Mouse (Mus musculus) fibroblast of lung, adult 2 months (primary cell): ENCODE results near the gene Apba3.
A peak's percentile ranks its signal among the peaks of the same experiment; 100 is the strongest.

ENCODE experiments used
- DNase-seq: peaks from one replicate; pipeline ENCODE4 v3.0.0-alpha.2; 2011; ENCODE audit warnings: low read depth

Gene Apba3

GRCm38 (mm10) chr10:81252424-81253419, 14.0 kb upstream of the Apba3 start, which contains the start of gene Matk:
Gene Matk (plus strand): TSS chr10:81252935.
- DNase-seq: no peak

DNA sequence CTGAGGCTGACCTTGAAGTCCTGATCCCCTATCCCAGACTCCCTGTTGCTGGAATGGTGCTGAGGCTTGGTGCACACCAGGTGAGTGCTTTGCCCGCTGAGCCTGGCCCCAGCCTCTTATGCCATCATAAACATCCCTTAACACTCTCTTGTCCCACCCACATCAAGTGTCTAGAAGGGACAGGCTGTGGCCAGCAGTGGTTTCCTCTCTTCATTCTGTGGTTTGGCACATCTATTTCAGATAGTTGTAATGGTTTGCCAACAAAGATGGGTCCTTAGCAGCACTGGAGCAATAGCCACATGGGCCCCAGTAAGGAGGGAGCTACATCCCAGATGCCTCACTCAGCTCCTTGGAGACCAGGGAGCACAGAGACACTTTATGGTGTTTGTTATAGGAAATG, 11.9 kb upstream of the Apba3 start:
- DNase-seq: no peak

- no peak for DNase-seq
Observed at GRCm38 (mm10) chr10:81257158-81258039, 9.4 kb upstream of the Apba3 start.

DNA sequence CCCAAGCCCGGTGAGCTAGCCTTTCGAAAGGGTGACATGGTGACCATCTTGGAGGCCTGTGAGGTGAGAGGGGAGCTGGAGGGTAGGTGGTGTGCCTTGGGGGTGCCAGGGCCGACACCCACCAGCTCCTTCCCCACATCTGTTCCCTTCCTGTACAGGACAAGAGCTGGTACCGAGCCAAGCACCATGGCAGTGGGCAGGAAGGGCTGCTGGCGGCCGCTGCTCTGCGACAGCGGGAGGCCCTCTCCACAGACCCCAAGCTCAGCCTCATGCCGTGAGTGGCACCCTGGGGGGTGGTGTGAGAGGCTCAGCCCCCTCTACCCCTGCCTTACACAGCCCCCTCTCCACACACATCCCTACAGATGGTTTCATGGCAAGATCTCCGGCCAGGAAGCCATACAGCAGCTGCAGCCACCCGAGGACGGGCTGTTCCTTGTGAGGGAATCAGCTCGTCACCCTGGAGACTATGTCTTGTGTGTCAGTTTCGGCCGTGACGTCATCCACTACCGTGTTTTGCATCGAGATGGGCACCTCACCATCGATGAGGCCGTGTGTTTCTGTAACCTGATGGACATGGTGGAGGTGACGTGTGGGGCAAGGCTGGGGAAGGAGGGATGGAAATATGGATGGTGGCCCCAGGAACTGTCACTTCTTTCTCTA, 7.4 kb upstream of the Apba3 start:
- no peak for DNase-seq

GRCm38 (mm10) chr10:81261025-81261424, 5.7 kb upstream of the Apba3 start:
- no peak for DNase-seq

DNA sequence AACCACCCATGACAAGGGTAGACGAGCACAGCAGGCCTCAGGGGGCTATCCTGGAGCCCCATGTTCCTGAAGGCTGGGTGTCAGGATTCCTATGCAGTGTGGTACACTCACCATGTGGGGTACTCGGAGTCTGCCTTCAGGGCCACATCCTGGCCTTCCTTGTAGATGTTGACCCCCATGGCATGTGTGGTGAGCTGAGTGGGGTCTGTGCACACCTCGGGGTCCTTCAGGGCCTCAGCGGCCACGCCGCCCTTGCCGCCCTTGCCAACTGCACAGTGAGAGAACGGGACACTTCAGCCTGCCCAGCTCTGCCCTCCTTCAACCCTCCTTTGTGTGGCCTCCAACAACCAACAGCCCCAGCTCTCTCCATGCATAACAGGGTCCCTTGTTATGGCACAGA, 1.2 kb upstream of the Apba3 start:
- no peak for DNase-seq

DNA sequence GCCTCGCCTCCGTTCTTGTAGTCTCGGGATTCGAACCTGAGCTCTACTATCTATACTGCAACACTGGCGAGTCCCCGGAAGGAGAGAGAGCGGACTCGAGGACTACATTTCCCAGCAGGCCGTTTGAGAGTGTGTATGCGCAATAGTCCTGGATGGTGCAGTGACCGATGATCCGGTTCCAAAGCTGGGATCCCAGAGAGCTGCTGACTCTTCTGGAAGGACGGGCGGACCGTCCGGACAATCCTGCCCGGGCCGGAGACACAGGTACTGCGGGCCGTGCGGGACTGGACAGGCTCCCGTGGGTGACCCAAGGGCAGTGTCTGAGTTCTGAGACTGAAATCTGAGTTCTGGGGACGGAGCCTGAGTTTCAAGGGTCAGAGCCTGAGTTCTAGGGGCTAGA, 1.3 kb downstream of the Apba3 start:
- peak; percentile 79 for DNase-seq

DNA sequence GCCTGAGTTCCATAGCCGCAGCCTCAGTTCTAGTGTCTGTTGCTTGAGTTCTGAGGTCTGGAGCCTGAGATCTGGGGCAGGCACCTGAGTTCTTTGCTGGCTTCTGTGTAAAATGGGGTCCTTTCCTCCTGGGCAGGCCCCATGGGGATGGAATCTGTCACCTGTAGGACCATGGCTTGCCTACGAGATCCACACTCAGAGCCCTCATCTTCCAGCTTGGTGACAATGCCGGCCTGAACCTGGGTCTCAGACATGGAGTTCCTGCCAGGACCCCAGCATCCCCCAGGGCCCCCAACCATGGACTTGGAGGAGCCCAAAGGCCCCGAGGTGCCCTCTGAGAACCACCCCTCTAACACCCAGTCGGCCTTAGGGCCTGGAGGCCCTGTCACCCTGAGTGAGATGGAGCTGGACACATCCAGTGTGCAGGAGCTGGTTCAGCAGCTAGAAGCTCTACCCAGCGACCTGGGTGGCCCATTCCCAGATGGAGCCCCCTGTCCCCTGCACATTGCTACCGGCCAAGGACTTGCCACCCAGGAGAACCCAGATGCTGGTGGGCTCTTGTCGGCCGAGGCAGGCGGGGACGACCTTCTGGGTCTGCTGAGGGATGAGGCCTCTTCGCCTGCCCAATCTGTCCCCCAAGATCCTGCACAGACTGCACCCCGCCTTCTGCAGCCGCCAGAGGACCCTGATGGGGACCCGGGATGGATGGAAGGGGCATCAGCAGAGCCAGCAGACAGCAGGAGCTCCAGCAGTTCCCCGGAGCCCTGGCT, 2.1 kb downstream of the Apba3 start:
- DNase-seq: no peak

DNA sequence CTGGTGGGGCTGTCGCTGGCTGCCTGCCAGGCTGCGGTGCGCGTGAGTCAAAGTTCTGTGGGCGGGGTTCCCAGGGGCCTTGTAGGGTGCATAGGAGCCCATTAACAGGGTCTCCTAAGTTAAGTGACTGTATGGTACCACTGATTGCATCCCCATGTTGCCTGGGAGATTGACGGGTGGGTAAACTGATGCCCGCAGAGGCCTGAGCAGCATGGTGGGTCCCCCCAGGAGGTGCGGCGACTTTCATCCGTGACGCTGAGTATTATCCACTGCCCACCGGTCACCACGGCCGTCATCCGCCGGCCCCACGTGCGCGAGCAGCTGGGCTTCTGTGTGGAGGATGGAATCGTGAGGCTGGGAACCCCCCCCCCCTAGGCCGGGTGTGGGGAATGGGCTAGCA, 5.6 kb downstream of the Apba3 start:
- DNase-seq: no peak

GRCm38 (mm10) chr10:81273842-81274241, 7.1 kb downstream of the Apba3 start:
- DNase-seq: no peak

GRCm38 (mm10) chr10:81277676-81278075, 10.9 kb downstream of the Apba3 start:
- DNase-seq: no peak

DNA sequence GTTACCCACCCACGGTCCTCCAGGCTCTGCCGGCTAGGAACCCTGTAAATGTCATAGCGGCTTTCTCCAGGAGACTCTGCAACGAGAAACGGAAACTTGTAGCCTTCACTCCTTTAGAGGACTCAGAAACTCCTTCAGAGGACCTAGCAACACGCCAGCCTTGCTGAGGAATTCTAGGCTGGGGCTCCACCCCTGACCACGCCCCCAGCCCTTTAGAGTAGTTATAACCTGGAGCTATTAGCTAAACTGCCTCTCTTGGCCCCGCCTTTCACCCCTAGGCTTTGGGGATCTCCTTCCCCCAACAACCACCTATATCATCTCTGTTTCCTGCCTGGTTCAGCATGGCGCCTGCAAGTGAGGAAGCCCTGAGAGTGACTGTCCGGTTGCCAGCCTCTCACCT, 12.7 kb downstream of the Apba3 start:
- no peak for DNase-seq

DNA sequence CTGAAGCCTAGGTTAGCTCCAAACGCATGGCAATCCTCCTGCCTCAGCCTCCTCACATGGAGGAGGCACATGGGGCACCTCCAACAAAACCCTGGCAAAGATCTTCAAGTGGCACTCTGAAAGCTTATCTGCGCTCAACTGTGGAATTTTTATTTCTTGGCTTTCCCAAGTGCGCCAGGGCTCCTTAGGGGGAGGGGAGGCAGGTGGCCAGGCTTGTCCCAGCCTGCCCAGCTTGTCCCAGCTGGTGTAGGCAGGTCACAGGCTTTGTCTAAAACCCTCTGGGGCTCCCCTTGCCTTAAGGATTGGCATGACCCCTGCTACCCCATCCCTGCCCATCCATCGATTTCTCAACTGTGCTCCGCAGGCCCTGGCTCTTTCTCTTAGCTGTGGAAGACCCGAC, 17.4 kb downstream of the Apba3 start:
- DNase-seq: no peak

- DNase-seq: no peak
Observed at GRCm38 (mm10) chr10:81284719-81285118, 18.0 kb downstream of the Apba3 start.

DNA sequence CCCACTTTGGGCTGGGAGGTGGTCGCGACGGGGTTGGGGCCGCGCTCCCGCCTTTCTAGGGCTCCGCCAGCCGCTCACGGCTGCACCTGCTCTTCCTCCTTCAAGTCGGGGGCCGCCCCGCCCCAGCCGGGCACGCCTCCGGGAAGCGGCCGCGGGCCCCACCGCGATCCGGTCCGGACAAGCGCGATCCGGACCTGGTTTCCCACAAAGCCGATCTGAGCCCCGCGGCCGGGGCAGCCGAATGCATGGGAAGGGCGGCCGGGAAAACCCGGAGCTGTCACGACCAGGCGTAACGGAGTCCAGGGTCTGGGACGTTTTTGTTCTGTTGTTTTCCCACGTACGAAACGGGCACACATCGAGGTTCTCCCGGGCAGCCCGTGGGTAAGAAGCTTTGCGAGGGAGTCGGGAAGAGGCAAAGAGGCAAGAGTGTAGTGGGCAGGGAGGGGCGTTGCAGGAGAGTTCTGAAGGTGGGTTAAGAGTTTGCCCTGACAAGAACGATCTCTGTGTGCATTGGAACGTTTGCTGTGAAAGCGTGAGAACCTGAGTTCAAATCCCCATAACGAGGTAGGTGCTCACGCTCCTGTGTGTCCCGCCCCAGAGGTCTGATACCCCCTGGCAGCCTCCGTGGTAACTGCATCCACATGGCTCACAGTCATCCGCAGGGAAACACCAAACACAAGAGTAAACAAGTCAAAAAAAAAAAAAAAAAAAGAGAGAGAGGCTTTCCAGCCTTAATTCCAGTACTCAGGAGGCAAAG, 19.1 kb downstream of the Apba3 start:
- DNase-seq: no peak

DNA sequence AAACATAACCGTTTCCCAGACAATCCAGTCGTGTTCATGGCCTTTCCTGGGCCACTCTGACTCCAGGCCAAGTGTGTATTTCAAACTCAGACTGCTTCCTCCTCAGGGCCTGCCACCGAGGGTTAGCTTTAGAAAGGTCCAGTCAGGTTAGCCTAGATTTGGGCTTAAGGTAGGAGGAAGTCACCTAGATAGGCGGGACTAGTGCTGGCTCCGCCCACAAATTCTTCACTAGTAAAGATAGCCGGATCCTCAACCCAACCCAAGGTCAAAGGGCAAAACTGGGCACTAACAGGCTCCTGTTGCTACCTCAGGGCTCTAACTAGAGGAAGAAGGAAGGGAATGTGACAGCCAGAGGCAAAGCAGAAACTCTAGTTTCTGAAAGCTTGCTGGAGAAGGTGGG, 19.8 kb downstream of the Apba3 start:
- no peak for DNase-seq

- no peak for DNase-seq
Observed at GRCm38 (mm10) chr10:81287513-81288157, 20.9 kb downstream of the Apba3 start.

DNA sequence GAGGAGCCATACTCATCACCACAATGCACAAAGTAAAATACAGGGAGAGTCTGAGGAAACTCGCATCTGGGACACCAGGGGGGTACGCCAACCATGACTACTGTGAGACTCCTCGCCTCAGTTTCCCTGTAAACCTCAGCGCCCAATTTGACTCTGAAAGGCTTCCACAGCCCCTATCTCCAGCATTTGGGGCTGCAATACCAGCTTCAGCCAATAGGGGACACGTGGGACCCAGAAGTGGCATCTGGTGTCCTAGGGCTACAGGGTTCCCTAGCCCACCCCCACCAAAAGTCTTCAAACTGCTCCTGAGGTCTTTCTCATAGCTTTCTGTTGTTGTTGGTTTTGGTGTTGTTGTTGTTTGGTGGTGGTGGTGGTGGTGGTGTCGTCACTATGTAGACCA, 21.8 kb downstream of the Apba3 start:
- DNase-seq: no peak

- no peak for DNase-seq
Observed at GRCm38 (mm10) chr10:81289278-81289677, 22.5 kb downstream of the Apba3 start.

DNA sequence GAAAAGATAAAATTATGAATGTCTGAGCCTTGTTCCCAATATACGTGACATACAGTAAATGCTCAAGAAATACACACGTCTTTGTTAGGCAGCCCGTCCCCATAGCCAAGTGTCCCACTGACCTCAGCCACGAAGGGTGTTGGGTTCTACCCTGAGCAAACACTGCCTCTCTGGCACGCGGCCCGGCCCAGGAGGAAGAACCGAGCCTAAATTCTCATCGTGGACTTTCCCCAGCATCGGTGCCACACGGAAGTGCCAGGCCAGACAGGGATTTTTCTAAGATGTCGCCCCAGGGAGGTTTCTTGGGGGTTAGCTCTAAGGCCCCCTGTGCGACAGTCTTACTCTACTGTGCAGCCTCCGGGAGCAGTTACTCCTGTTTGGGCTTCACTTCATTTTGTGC, 23.1 kb downstream of the Apba3 start:
- DNase-seq: no peak
